ENCODE assay signal across 7 mouse cellular contexts in genomic region chr4:153974431-153975291, GRCm38 (mm10). TPM values are rescaled to one million over a fixed set of nuclear protein-coding genes. Genes with fewer than 3 reads are reported as not detected.
DNase-seq lines count a peak whose midpoint lies in the region; ATAC-seq and TF ChIP-seq lines count a peak whose summit lies in the region.

TSS of gene Dffb (minus strand) at chr4:153975126.
TSS of gene Cep104 (plus strand) at chr4:153975194.

- no peaks in the 10 kb centered on the region for H3K9me3 ChIP-seq in embryonic facial prominence, embryonic 12.5 days
- no peaks in the 10 kb centered on the region for H3K9me3 ChIP-seq in limb, embryonic 12.5 days
- H3K9me3 ChIP-seq in midbrain, embryonic 15.5 days, result no peaks in the 10 kb centered on the region

- peak; percentile 95 for DNase-seq in adrenal gland, postnatal 25 days
- peak; percentile 94 to 97 for DNase-seq in heart, adult 18-20 months
- peak; percentile 97 for DNase-seq in kidney, adult 2 months
- DNase-seq in spleen, adult 2 months (ENCODE audit: low read depth in 1 of 2, low spot score in 2 of 2), result peak; percentile 79 to 83

- peak; percentile 38 for TF ChIP-seq POLR2A in kidney, adult 2 months (IDR thresholded peaks at IDR 0.05; ENCODE audit: low read depth, low read length)
- TF ChIP-seq POLR2A in spleen, adult 2 months (IDR thresholded peaks at IDR 0.05; ENCODE audit: low read depth, low read length), result no peak; the same call in 1 of the 2 replicates

- H3K36me3 ChIP-seq in embryonic facial prominence, embryonic 12.5 days, result peaks cover 32% of the 10 kb centered on the region
- H3K36me3 ChIP-seq in kidney, adult 2 months (ENCODE audit: control insufficient read depth, insufficient read depth, low read length), result no peaks in the 10 kb centered on the region
- H3K36me3 ChIP-seq in limb, embryonic 12.5 days, result peaks cover 37% of the 10 kb centered on the region
- peaks cover 8% of the 10 kb centered on the region for H3K36me3 ChIP-seq in midbrain, embryonic 15.5 days (replicated peaks)
- peaks cover 13% of the 10 kb centered on the region for H3K36me3 ChIP-seq in spleen, adult 2 months (ENCODE audit: control insufficient read depth, insufficient read depth, low read length)

- peak within 1 kb of the TSS; percentile 89 for H3K9ac ChIP-seq in embryonic facial prominence, embryonic 12.5 days
- peak within 1 kb of the TSS; percentile 83 for H3K9ac ChIP-seq in limb, embryonic 12.5 days (replicated peaks)
- H3K9ac ChIP-seq in midbrain, embryonic 15.5 days, result peak within 1 kb of the TSS; percentile 95

- H3K4me2 ChIP-seq in embryonic facial prominence, embryonic 12.5 days (replicated peaks), result peak within 1 kb of the TSS; percentile 94
- H3K4me2 ChIP-seq in limb, embryonic 12.5 days, result peak within 1 kb of the TSS; percentile 93
- peak within 1 kb of the TSS; percentile 90 for H3K4me2 ChIP-seq in midbrain, embryonic 15.5 days

- H3K4me3 ChIP-seq in embryonic facial prominence, embryonic 12.5 days, result peak within 1 kb of the TSS; percentile 95
- H3K4me3 ChIP-seq in kidney, adult 2 months (ENCODE audit: insufficient read depth, low read depth, low read length), result peak within 1 kb of the TSS; percentile 71
- H3K4me3 ChIP-seq in limb, embryonic 12.5 days (replicated peaks), result peak within 1 kb of the TSS; percentile 90
- peak within 1 kb of the TSS; percentile 95 for H3K4me3 ChIP-seq in midbrain, embryonic 15.5 days
- H3K4me3 ChIP-seq in spleen, adult 2 months (ENCODE audit: extremely low read depth, insufficient read depth, insufficient read length), result peak within 1 kb of the TSS; percentile 98

- no peak for TF ChIP-seq CTCF in kidney, adult 2 months (conservative IDR thresholded peaks at IDR 0.05; ENCODE audit: insufficient read depth, insufficient read length, low read depth, low read length)
- TF ChIP-seq CTCF in spleen, adult 2 months (IDR thresholded peaks at IDR 0.05; ENCODE audit: extremely low read depth, insufficient read depth, insufficient read length, insufficient replicate concordance), result no peak

- peaks cover 14% of the 10 kb centered on the region for H3K4me1 ChIP-seq in embryonic facial prominence, embryonic 12.5 days
- no peaks in the 10 kb centered on the region for H3K4me1 ChIP-seq in kidney, adult 2 months (ENCODE audit: control insufficient read depth, insufficient read depth, low read length)
- H3K4me1 ChIP-seq in limb, embryonic 12.5 days (replicated peaks), result peaks cover 25% of the 10 kb centered on the region
- peaks cover 42% of the 10 kb centered on the region for H3K4me1 ChIP-seq in midbrain, embryonic 15.5 days
- H3K4me1 ChIP-seq in spleen, adult 2 months (ENCODE audit: control insufficient read depth, insufficient read depth, insufficient read length), result peaks cover 6% of the 10 kb centered on the region; the same call in 1 of the 2 replicates

- H3K27ac ChIP-seq in embryonic facial prominence, embryonic 12.5 days, result peak within 1 kb of the TSS; percentile 60
- H3K27ac ChIP-seq in kidney, adult 2 months (ENCODE audit: insufficient read depth, low read depth, low read length), result peak within 1 kb of the TSS; percentile 45
- peak within 1 kb of the TSS; percentile 56 for H3K27ac ChIP-seq in limb, embryonic 12.5 days
- H3K27ac ChIP-seq in midbrain, embryonic 15.5 days, result peak within 1 kb of the TSS; percentile 81
- H3K27ac ChIP-seq in spleen, adult 2 months (ENCODE audit: insufficient read depth, low read length), result peak within 1 kb of the TSS; percentile 51; the same call in 1 of the 2 replicates

- 2% methylated on average over 68 of the region's 68 CpGs for whole genome bisulfite sequencing in embryonic facial prominence, embryonic 12.5 days
- under 1% methylated on average over 68 of the region's 68 CpGs for whole genome bisulfite sequencing in kidney, adult 2 months
- 1% methylated on average over 68 of the region's 68 CpGs for WGBS in limb, embryonic 12.5 days
- WGBS in midbrain, embryonic 15.5 days, result 1% methylated on average over 68 of the region's 68 CpGs
- WGBS in spleen, adult 2 months, result under 1% methylated on average over 68 of the region's 68 CpGs

- H3K27me3 ChIP-seq in embryonic facial prominence, embryonic 12.5 days, result no peaks in the 10 kb centered on the region
- H3K27me3 ChIP-seq in kidney, adult 2 months (replicated peaks; ENCODE audit: control insufficient read depth, insufficient read depth, low read length), result no peaks in the 10 kb centered on the region
- no peaks in the 10 kb centered on the region for H3K27me3 ChIP-seq in limb, embryonic 12.5 days
- no peaks in the 10 kb centered on the region for H3K27me3 ChIP-seq in midbrain, embryonic 15.5 days (replicated peaks)
- H3K27me3 ChIP-seq in spleen, adult 2 months (ENCODE audit: control insufficient read depth, insufficient read depth, low read length), result no peaks in the 10 kb centered on the region

- peak; percentile 95 for ATAC-seq in embryonic facial prominence, embryonic 12.5 days (ENCODE audit: insufficient number of reproducible peaks, insufficient read depth, low FRiP score, low TSS enrichment)
- peak; percentile 94 for ATAC-seq in limb, embryonic 12.5 days (ENCODE audit: insufficient number of reproducible peaks, insufficient read depth, low FRiP score, low TSS enrichment, low read depth)
- peak; percentile 98 for ATAC-seq in midbrain, embryonic 15.5 days (replicated peaks)

RNA-seq across cellular contexts. Expression of gene Dffb, which starts in this region (rescaled TPM):
- 3.8 and 9.4 TPM in 2 replicates for total RNA-seq in adrenal gland, postnatal 25 days (2021)
- polyA plus RNA-seq in embryonic facial prominence, embryonic 12.5 days (2016; fragmentation: Nextera tagmentation; extraction: Ambion mirVana), result 14.8 and 15.5 TPM in 2 replicates
- total RNA-seq in heart, adult 18-20 months (2021), result 1 to 10 TPM; 1.3 to 2.2 TPM
- 5.0 and 10.1 TPM in 2 replicates for polyA plus RNA-seq in kidney, adult 2 months (2012; rRNA removed)
- polyA plus RNA-seq in limb, embryonic 12.5 days (2016; fragmentation: Nextera tagmentation; extraction: Ambion mirVana), result 14.9 and 15.9 TPM in 2 replicates
- 11.5 and 12.6 TPM in 2 replicates for polyA plus RNA-seq in midbrain, embryonic 15.5 days (2015; fragmentation: Nextera tagmentation; extraction: Ambion mirVana)
- 23.1 and 33.5 TPM in 2 replicates for polyA plus RNA-seq in spleen, adult 2 months (2012; rRNA removed)

RNA-seq across cellular contexts. Expression of gene Cep104, which starts in this region (rescaled TPM):
- 29.1 and 31.1 TPM in 2 replicates for total RNA-seq in adrenal gland, postnatal 25 days (2021)
- polyA plus RNA-seq in embryonic facial prominence, embryonic 12.5 days (2016; fragmentation: Nextera tagmentation; extraction: Ambion mirVana), result 19.2 and 19.8 TPM in 2 replicates
- 10 to 100 TPM; 28.8 to 29.5 TPM for total RNA-seq in heart, adult 18-20 months (2021)
- polyA plus RNA-seq in kidney, adult 2 months (2012; rRNA removed), result 18.4 and 19.7 TPM in 2 replicates
- polyA plus RNA-seq in limb, embryonic 12.5 days (2016; fragmentation: Nextera tagmentation; extraction: Ambion mirVana), result 20.4 and 21.0 TPM in 2 replicates
- 21.0 and 21.9 TPM in 2 replicates for polyA plus RNA-seq in midbrain, embryonic 15.5 days (2015; fragmentation: Nextera tagmentation; extraction: Ambion mirVana)
- 8.6 and 9.6 TPM in 2 replicates for polyA plus RNA-seq in spleen, adult 2 months (2012; rRNA removed)

Comparison
In these comparisons a context has a peak if more than half of its experiments do, and no peak if none do; other contexts are left out.
1. Peak in every context shown above with its lines: DNase-seq, ATAC-seq, H3K4me3 ChIP-seq and H3K27ac ChIP-seq.